Mouse (Mus musculus) mouse embryonic stem cell (cell line): ENCODE results near the gene Foxp1.

Source experiments
- in situ Hi-C, 2 experiments: fragments of 300-500 bp; cut with MboI; formaldehyde crosslinking; loops; 1 replicate in 1 of 2; 3 replicates in 1 of 2; pipeline ENCODE4 v1.14.3; 2019 to 2020; ENCODE audit warnings: low sequenced_read_pairs in 2 of 2, low pct_unique_long_range_greater_than_20kb in 1 of 2, mixed read lengths in 1 of 2; ENCODE audit not compliant: unreplicated experiment in 1 of 2

The Foxp1 gene

DNA sequence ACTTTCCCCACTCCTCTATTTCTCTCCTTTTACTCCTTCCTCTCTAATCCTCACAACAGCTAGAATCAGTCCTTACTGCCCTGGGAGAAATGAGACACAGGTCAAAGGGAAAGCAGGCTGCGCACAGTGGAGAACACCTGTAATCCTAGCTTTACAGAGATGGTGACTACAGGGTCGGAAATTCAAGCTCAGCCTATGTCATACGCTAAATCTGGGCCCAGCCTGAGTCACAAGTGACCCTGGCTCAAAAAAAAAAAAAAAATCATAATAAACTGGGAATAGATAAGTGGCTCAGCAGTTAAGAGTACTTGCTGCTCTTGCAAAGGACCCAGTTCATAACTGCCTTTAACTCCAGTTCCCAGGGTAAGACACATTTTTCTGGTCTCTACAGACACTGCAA is 31.4 kb downstream of the Foxp1 start:
- in situ Hi-C loops = no loop called here

DNA sequence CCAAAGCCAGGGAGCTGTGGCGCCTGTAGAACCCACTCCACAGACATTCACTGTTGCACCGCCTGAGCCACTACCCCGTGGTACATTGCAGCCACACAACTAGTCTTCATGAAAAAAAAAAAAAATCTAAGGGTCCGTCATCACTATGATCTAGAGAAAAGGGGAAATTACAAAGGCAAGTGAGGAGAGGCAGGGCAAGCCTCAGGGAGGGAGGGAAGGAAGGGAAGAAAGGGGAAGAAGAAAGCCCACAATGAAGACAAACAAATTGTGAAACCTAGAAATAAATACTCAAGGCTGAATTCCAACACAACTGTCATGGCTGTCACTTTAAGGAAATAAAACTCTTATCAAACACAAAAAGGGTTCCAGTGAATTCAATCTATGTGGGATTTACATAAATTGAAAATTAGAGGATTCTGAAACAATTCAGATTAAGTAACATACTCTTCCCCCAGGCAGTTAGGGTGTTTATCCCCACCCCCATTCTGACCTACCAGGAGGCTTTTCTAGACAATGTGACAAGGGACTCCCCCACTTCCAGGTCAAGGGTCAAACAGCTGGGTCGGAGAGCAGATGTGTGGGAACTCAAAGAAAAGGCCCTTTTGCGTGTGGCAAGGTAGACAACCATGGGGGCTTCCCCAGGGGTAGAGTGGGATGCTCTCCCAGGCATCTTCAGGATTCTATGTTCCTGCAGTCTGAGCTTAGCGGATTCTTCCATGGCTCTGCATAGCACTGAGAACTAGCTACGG is 32.4 kb downstream of the Foxp1 start:
- in situ Hi-C loops = no loop called here

- in situ Hi-C loops = no loop called here
These were observed 33.1 kb downstream of the Foxp1 start for GRCm38 (mm10) chr6:99489423-99489822.

GRCm38 (mm10) chr6:99485884-99486640 is 36.5 kb downstream of the Foxp1 start:
- in situ Hi-C loops = no loop called here

DNA sequence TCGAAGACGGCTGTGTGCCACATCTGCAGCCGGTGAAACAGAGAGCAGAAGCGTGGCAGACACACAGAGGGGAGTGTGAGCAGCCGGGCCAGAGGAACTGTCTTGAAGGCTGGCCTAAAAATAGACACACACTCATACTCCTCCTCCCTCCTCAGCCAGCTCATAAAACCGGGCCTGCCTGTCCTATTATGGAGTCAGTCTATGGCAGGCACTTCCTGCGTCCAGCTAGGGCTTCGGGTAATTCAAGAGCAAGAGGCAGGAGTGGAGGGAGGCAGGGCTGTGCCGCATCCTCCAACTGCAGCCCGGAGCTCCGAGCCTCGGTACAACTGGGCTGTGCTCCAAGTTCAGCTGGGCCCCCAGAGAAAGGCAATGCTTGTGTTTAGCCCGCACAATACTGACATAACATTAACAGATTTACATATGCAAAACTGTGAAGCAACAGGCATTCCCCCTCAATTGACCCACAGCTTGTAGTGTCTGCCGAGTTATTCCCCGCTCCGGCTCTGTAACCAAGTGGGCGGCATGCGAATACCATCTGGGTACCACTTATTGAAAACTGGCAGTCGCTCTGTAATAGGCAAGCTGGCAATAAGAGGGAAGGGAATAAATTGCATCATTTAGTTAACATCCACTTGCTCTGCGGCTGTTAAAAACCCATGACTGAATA is 37.2 kb downstream of the Foxp1 start:
- in situ Hi-C loops = no loop called here

DNA sequence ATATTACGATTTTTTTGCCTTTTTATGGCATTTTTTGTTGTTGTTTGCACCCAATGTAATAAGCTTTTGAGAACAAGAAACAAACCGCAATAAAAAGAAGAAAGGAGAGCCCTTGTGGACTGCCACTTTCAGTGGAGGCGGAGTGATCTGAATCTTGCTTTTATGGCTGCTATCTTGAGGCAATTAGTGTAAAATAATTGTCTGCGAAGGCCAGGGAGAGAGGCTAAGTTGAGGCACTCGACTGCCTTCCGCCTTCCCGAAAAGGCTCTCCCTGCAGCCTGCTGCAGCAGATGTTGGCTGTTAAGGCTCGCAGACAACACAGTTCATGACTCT is 37.7 kb downstream of the Foxp1 start:
- in situ Hi-C loops = no loop called here

DNA sequence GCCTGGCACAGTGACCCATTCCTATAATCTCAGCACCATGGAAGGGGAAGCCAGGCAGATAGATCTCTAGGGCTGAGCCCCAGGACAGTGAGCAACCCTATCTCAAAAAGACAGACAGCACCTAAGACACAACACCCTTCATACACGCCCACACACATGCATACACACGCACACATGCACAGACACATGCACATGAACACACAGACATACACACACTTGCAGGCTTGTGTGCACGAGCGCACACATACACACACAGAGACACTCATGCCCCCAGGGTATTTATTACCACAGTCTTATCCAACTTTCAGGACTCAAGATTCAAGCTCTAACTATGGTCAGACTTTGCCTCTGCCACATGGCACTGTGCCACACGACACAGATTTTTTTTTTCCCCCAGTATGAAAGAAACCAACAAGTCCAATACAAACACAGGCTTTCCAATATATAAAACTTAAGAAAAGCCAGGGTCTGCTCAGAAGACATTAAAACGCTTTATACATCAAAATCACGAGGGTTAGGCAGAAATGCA is 38.3 kb downstream of the Foxp1 start:
- in situ Hi-C loops = no loop called here

GRCm38 (mm10) chr6:99483556-99483955 is 39.0 kb downstream of the Foxp1 start:
- in situ Hi-C loops = no loop called here

DNA sequence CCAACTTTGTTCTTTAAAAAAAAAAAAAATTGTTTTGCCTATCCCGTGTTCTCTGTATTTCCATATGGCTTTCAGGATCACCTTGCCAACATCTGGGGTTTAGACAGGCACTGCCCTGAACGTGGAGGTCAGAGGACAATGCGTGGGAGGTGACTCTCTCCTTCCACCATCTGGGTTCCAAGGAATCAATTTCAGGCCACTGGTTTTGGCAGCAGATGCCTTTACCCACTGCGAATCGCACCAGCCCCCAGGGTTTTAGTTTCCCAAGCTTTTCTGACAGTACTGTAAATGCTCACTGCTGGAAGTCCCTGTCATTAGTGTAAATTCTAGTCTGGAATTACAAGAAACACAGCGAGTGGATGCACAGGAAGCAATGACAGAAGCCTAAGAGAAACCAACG is 41.0 kb downstream of the Foxp1 start:
- in situ Hi-C loops = no loop called here

- in situ Hi-C loops = no loop called here
These were observed 43.5 kb downstream of the Foxp1 start for GRCm38 (mm10) chr6:99478873-99479650.

GRCm38 (mm10) chr6:99475040-99475439 is 47.5 kb downstream of the Foxp1 start:
- in situ Hi-C loops = no loop called here

GRCm38 (mm10) chr6:99470906-99471305 is 51.6 kb downstream of the Foxp1 start:
- in situ Hi-C loops = no loop called here

DNA sequence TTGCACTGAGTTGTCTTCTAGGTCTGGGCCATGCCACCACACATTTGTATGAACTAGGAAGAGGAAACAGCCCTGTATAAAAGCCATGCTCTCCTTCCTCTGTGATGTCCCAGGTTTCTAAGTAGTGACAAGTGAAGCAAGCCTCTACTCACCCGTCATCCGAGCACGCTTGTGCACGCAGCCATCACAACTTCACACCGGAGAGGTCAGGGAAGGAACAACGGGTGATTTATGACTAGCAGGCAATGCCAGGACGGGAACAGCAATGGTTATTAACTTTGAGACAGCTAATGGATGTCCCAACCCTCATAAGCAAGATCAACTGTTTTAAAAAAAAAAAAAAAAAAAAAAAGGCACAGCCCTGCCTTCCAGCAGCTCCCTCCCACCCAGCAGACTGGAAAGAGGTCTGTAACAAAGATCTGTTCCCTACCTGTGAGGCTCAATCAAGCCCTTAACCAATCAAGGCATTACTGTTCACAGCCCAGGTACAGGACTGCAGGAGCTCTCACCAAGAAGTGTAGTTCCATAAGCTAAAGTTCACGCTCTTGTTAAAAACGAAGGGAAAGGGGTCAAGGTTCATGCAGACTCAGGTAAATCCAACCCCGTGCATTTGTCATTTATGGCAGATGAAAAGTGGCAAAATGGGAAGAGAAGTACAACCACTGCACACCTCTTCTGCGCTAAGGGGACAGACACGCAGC is 53.2 kb downstream of the Foxp1 start:
- in situ Hi-C loops = no loop called here

DNA sequence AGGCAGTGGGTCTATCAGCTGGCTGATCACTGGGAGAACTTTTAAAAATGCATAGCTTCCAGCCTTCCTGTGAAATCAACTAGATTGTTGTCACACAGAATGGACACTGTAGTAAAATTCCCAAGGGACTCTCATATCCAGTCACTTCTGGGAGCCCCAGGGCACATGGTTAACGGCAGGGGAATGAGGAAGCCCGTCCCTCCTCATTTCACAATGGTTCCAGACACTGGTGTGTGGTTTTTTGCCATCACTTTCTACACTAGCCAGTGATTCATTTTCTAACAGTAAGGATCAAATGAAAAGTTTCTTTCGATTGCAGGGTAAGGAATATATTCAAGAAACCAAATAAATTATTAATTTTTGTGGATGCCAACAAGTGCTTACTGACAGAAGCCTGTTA is 54.7 kb downstream of the Foxp1 start:
- in situ Hi-C loops = no loop called here

GRCm38 (mm10) chr6:99467109-99467508 is 55.4 kb downstream of the Foxp1 start:
- in situ Hi-C loops = no loop called here

- in situ Hi-C loops = no loop called here
These were observed 56.2 kb downstream of the Foxp1 start for GRCm38 (mm10) chr6:99466354-99466753.

- in situ Hi-C loops = no loop called here
These were observed 58.1 kb downstream of the Foxp1 start for GRCm38 (mm10) chr6:99464449-99464848.

DNA sequence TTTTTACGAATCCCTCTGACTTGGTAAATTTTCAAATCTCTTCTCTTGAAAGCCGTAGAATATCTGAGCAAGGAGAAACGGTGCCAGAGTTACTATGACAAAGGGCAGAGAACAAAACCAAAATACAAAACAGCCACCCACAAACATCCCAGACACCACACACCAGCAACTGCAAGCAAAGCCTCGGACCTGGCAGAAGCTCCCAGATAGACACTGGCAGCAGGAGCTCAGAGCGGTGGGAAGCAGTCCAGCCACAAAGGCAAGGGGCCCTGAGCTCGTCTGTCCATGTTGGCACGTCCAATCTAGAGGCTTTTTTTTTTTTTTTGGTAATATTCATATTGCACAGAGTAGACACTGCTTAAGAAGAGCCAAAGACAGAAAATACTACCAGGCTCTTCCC is 58.6 kb downstream of the Foxp1 start:
- in situ Hi-C loops = no loop called here
